Mouse (Mus musculus) CH12.LX (cell line): ENCODE measurements at regions not wholly inside any gene's neighbourhood (a gene's known extent, or its start where the extent isn't known, plus 50 kb on each side); places are given as distances from the start of the nearest gene placed in this dataset.
A peak's percentile ranks its signal among the peaks of the same experiment; 100 is the strongest.

ENCODE experiments used
- DNase-seq: peaks from one replicate; pipeline ENCODE4 v3.0.0-alpha.2; 2013; ENCODE audit errors: extremely low read depth
- H3K27ac ChIP-seq: 2 replicates; pipeline ENCODE4 v1.5.1; 2012; ENCODE audit warnings: low read depth, mild to moderate bottlenecking, control low read depth, moderate library complexity; ENCODE audit not compliant: insufficient read depth
- H3K27me3 ChIP-seq: replicated peaks from 2 replicates; pipeline ENCODE3; 2012; ENCODE audit warnings: inconsistent platforms
- H3K36me3 ChIP-seq, 2 experiments: replicated peaks in 1 of 2; 2 replicates each; pipeline versions ENCODE3 to v1.6.1; 2012; ENCODE audit warnings: inconsistent platforms in 1 of 2, low read length in 1 of 2, mild to moderate bottlenecking in 1 of 2, mixed read lengths in 1 of 2, moderate library complexity in 1 of 2; ENCODE audit not compliant: control insufficient read depth in 1 of 2, insufficient read depth in 1 of 2
- H3K4me1 ChIP-seq, 2 experiments: 2 replicates each; pipeline ENCODE4 v1.6.1; 2012; ENCODE audit warnings: inconsistent platforms in 1 of 2, moderate library complexity in 1 of 2; ENCODE audit not compliant: insufficient read depth in 2 of 2, control insufficient read depth in 1 of 2
- H3K4me2 ChIP-seq: 2 replicates; pipeline ENCODE4 v1.6.1; 2012; ENCODE audit warnings: low read depth, mild to moderate bottlenecking, control low read depth; ENCODE audit not compliant: poor library complexity, insufficient read depth, severe bottlenecking
- H3K4me3 ChIP-seq, 3 experiments: fragments of 150-350 bp in 1 of 3; sonication (generic) in 1 of 3; replicated peaks in 1 of 3; 2 replicates each; pipeline versions ENCODE3 to v1.5.1; 2011 to 2012; ENCODE audit warnings: low read depth in 2 of 3, low read length in 2 of 3, mild to moderate bottlenecking in 2 of 3, moderate library complexity in 2 of 3, control low read depth in 1 of 3, improper control_type of control experiment in 1 of 3, inconsistent platforms in 1 of 3, mixed read lengths in 1 of 3; ENCODE audit not compliant: poor library complexity in 1 of 3
- H3K79me2 ChIP-seq: replicated peaks from 2 replicates; pipeline ENCODE4 v1.6.1; 2012; ENCODE audit warnings: mild to moderate bottlenecking, moderate library complexity; ENCODE audit not compliant: control insufficient read depth, poor library complexity, insufficient read depth, severe bottlenecking; ENCODE audit errors: extremely low read depth
- H3K9ac ChIP-seq: 2 replicates; pipeline ENCODE4 v1.6.1; 2012; ENCODE audit warnings: low read depth, mild to moderate bottlenecking, control low read depth, moderate library complexity; ENCODE audit not compliant: insufficient read depth
- H3K9me3 ChIP-seq: replicated peaks from 2 replicates; pipeline ENCODE3; 2012; ENCODE audit warnings: low read length, inconsistent platforms, mixed read lengths
- BHLHE40 ChIP-seq: IDR thresholded peaks from 2 replicates; pipeline ENCODE4 v1.6.1; 2011; ENCODE audit warnings: mild to moderate bottlenecking, low read depth, low read length, improper control_type of control experiment
- GABPA ChIP-seq: IDR thresholded peaks from 2 replicates; pipeline ENCODE4 v1.6.1; 2012; ENCODE audit warnings: low read depth, low read length, improper control_type of control experiment, inconsistent platforms; ENCODE audit not compliant: insufficient replicate concordance
- HCFC1 ChIP-seq: IDR thresholded peaks from 2 replicates; pipeline ENCODE4 v1.6.1; 2012; ENCODE audit warnings: low read depth, mild to moderate bottlenecking, inconsistent platforms, low read length, improper control_type of control experiment
- IRF4 ChIP-seq: IDR thresholded peaks from 2 replicates; pipeline ENCODE4 v1.6.1; 2014; ENCODE audit warnings: low read depth, mild to moderate bottlenecking, inconsistent platforms, low read length, improper control_type of control experiment
- JUN ChIP-seq: IDR thresholded peaks from 2 replicates; pipeline ENCODE4 v1.6.1; 2011; ENCODE audit warnings: low read depth, mild to moderate bottlenecking, low read length, improper control_type of control experiment, moderate library complexity; ENCODE audit not compliant: insufficient read depth
- JUND ChIP-seq: conservative IDR thresholded peaks from 2 replicates; pipeline ENCODE4 v1.6.1; 2011; ENCODE audit warnings: low read depth, low read length, improper control_type of control experiment
- MAFK ChIP-seq: IDR thresholded peaks from 2 replicates; pipeline ENCODE4 v1.6.1; 2011; ENCODE audit warnings: low read length, improper control_type of control experiment; ENCODE audit not compliant: insufficient replicate concordance
- MAX ChIP-seq: IDR thresholded peaks from 2 replicates; pipeline ENCODE4 v1.6.1; 2011; ENCODE audit warnings: low read length, improper control_type of control experiment
- MXI1 ChIP-seq: IDR thresholded peaks from 2 replicates; pipeline ENCODE4 v1.6.1; 2011; ENCODE audit warnings: mild to moderate bottlenecking, low read depth, low read length, improper control_type of control experiment
- RAD21 ChIP-seq: IDR thresholded peaks from 2 replicates; pipeline ENCODE4 v1.6.1; 2011; ENCODE audit warnings: low read depth, mild to moderate bottlenecking, low read length, improper control_type of control experiment, moderate library complexity
- RCOR1 ChIP-seq: conservative IDR thresholded peaks from 2 replicates; pipeline ENCODE4 v1.6.1; 2012; ENCODE audit warnings: low read depth, mild to moderate bottlenecking, inconsistent platforms, low read length, improper control_type of control experiment
- USF1 ChIP-seq: IDR thresholded peaks from 2 replicates; pipeline ENCODE4 v1.6.1; 2014; ENCODE audit warnings: low read depth, mild to moderate bottlenecking, inconsistent platforms, low read length, improper control_type of control experiment
- USF2 ChIP-seq: conservative IDR thresholded peaks from 2 replicates; pipeline ENCODE4 v1.6.1; 2011; ENCODE audit warnings: low read depth, low read length, improper control_type of control experiment
- dilution Hi-C: fragments of 300-500 bp; cut with MboI; formaldehyde crosslinking; loops from 2 replicates; pipeline ENCODE4 v1.14.3; 2020; ENCODE audit warnings: low sequenced_read_pairs; ENCODE audit not compliant: extremely low pct_unique_long_range_greater_than_20kb, extremely low pct_ligation_motif_present
- in situ Hi-C: fragments of 300-500 bp; cut with MboI; formaldehyde crosslinking; loops from 3 replicates; pipeline ENCODE4 v1.14.3; 2019; ENCODE audit warnings: low sequenced_read_pairs, low pct_ligation_motif_present, low pct_unique_long_range_greater_than_20kb, mixed read lengths

DNA sequence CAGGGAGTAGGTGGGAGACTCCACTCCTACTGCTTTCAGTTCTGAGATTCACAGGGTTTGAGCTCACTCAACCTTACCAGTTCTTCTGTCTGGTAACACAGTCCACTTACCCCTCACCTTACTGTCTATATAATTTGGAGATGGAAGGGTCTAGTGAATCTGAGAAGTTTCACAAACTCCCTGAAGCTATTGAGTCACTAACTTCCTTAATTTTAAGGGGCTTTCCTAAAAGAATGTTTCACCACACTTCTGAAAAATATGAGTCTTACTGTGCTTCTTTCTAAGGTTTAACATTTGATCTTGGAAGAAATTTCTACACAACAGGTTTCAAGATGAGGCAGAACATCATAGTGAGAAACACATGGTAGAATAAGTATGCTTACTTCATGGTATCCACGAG lies 166.6 kb upstream of the Tet2 start (continued):
- peak; percentile 93 for TF ChIP-seq IRF4
- TF ChIP-seq RAD21, result peak; percentile 7
- no peak for TF ChIP-seq MXI1
- TF ChIP-seq RCOR1, result peak; percentile 97; the same call in 1 of the 2 replicates
- TF ChIP-seq MAFK, result peak; percentile 71

DNA sequence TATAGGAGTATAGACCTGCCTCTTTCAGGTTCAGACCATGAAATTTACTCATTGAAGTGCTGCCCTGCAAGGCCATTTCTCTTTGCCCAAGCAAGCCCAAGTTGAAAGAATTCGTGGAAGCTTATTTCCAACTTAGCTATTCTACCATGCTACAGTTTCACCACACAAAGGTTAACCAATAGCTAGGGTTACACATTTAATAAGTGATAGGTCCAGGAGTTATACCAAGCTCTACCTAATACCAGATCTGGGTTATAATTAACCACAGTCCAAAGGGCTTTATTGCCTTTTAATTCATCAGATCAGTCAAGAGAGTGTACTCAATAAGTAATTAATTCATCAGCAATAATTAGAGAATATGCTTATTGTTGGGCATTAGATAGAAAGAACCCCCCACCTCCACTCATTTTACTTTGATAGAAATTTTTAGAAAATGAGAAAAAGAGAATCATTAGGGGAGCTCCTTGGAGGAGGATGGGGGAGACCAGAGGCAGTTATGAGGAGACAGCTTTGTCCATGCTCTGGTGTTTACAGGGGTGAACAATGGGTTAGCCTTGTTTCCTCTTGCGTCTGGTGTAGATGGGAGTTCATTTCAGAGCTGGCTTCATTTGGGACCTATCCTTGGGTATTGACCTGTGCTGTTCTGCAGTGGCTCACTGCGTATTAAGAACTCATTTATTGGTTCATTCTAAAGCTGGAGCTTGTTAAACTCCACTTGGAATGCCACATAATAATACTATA lies 177.8 kb upstream of the Tet2 start:
- dilution Hi-C loops, result no loop called here
- no peaks in the 10 kb centered on the region for H3K27me3 ChIP-seq
- H3K79me2 ChIP-seq, result no peaks in the 10 kb centered on the region
- peaks cover 0 to 2% of the 10 kb centered on the region in 2 experiments; a peak in 1 of 4 replicates for H3K4me1 ChIP-seq
- no peaks in the 10 kb centered on the region for H3K36me3 ChIP-seq
- TF ChIP-seq MAFK, result no peak
- TF ChIP-seq USF1, result no peak
- no peak for TF ChIP-seq HCFC1
- TF ChIP-seq JUND, result no peak
- TF ChIP-seq JUN, result no peak
- TF ChIP-seq BHLHE40, result no peak
- no peak for TF ChIP-seq MAX
- TF ChIP-seq USF2, result no peak
- in situ Hi-C loops, result no loop called here
- H3K27ac ChIP-seq, result no peak overlapping the region
- H3K9ac ChIP-seq, result no peak overlapping the region
- H3K4me2 ChIP-seq, result no peak overlapping the region
- DNase-seq, result no peak
- no peak overlapping the region for H3K4me3 ChIP-seq
- no peaks in the 10 kb centered on the region for H3K9me3 ChIP-seq

DNA sequence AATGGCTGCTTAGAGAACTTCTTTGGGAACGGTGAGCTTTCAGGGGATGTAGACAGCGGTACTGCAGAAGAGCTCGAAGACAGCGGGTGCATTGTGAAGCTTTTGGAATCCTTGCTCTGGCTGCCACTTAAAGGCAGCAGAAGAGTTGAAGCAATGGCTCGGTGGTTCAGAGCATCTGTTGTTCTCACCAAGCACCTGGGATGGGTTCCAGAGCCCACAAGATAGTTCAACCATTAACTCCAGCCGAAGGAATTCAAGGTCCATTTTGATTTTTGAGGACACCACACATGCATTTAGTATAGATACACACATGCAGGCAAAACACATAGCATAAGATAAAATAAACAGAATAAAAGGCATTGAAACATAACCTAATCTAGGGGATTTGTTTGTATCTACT lies 181.9 kb upstream of the Tet2 start:
- Histone ChIP-seq H3K9ac (no peak overlapping the region), H3K27me3 (no peaks in the 10 kb centered on the region), H3K9me3 (no peaks in the 10 kb centered on the region), H3K4me1 (peaks cover 5% of the 10 kb centered on the region in 2 experiments; a peak in 3 of 4 replicates), H3K79me2 (no peaks in the 10 kb centered on the region; the same call in 1 of the 2 replicates), H3K4me2 (no peak overlapping the region), H3K36me3 (no peaks in the 10 kb centered on the region), H3K27ac (no peak overlapping the region), H3K4me3 (no peak overlapping the region)
- in situ Hi-C loops, result no loop called here
- dilution Hi-C loops, result no loop called here
- DNase-seq, result no peak
- TF ChIP-seq GABPA, result no peak
